Comparison of ENCODE assay signal across 18 mouse cellular contexts in the genomic region with DNA sequence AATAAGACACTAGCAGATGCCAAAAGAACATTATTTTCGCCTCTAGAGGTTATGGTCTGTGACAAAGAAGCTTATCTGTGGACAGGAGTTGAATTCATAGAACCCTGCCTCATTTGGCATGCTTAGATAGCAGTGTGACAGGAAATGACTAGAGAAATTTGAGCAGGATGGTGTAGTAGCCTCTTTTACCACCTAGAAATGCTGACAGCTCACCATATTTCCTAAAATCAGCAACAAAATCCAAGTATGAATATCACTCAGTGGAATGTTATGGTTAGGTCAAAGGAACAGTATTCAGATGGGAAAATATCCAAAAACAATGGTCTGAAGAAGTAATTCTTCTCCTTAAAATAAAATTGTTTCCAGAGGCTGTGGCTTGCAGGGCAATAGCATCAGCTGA.
DNase-seq lines count a peak whose midpoint lies in the region; TF ChIP-seq lines count a peak whose summit lies in the region.
"Had no signal": no experiment of that assay in that cellular context is flagged by ENCODE, and none has a peak within 500 bp of the region (broad histone marks: within the 10 kb centered on the region; RNA-seq: fewer than 3 reads in every experiment).

No protein-coding gene starts in this region.

- H3K79me2 ChIP-seq in C2C12 (ENCODE audit: control insufficient read depth, insufficient read depth): no peaks in the 10 kb centered on the region

- H3K27me3 ChIP-seq in C2C12 (ENCODE audit: control insufficient read depth, insufficient read depth, insufficient read length): no peaks in the 10 kb centered on the region
- H3K27me3 ChIP-seq: embryonic facial prominence, embryonic 15.5 days; forebrain, embryonic 12.5 days; heart, embryonic 13.5 days; hindbrain, embryonic 15.5 days had no signal

- no peaks in the 10 kb centered on the region for H3K79me3 ChIP-seq in C2C12 (ENCODE audit: low read depth)

- H3K4me3 ChIP-seq in C2C12 (ENCODE audit: insufficient read depth, poor library complexity, severe bottlenecking): no peak overlapping the region
- H3K4me3 ChIP-seq: embryonic facial prominence, embryonic 15.5 days; forebrain, embryonic 12.5 days; heart, embryonic 13.5 days; hindbrain, embryonic 15.5 days had no signal

- DNase-seq in 3134 (ENCODE audit: extremely low read depth, insufficient read length, low spot score): peak; percentile 69
- DNase-seq in adipocyte (ENCODE audit: low spot score): peak; percentile 10
- DNase-seq in skeletal muscle tissue, adult 2 months (ENCODE audit: low read depth, low spot score): peak; percentile 7
- no peak for DNase-seq in lung, postnatal 10 days
- no peak for DNase-seq in layer of hippocampus, adult 11-12 months (ENCODE audit: low spot score)
- no peak for DNase-seq in kidney, adult 11 months
- DNase-seq: adrenal gland, postnatal 10 days; B cell, adult 2 months; cerebellum, adult 18-20 months; cerebellum, adult 9-11 months; embryo, embryonic 11 days; gastrocnemius, postnatal 10 days; heart, postnatal 36 days had no signal

- TF ChIP-seq CTCF in C2C12 (IDR thresholded peaks at IDR 0.05; ENCODE audit: control insufficient read depth, insufficient read depth, insufficient read length): no peak

- no peak overlapping the region for H3ac ChIP-seq in C2C12 (ENCODE audit: control insufficient read depth, insufficient read length, low read depth)

- no peaks in the 10 kb centered on the region for H3K36me3 ChIP-seq in C2C12 (ENCODE audit: control insufficient read depth, insufficient read depth)
- H3K36me3 ChIP-seq: embryonic facial prominence, embryonic 15.5 days; forebrain, embryonic 12.5 days; heart, embryonic 13.5 days; hindbrain, embryonic 15.5 days had no signal

TF ChIP-seq in C2C12, 6 proteins besides CTCF, POLR2A, EP300 and RAD21:
- TF ChIP-seq CEBPB (IDR thresholded peaks at IDR 0.05; ENCODE audit: low read depth) (no peak), MYOD1 (IDR thresholded peaks at IDR 0.05; ENCODE audit: control insufficient read depth, insufficient read length, low read depth) (no peak), MAX (IDR thresholded peaks at IDR 0.05) (peak; percentile 57), MYOG (IDR thresholded peaks at IDR 0.05; ENCODE audit: control insufficient read depth, extremely low read depth, insufficient read length) (no peak), FOSL1 (IDR thresholded peaks at IDR 0.05; ENCODE audit: insufficient read depth, low read length, poor library complexity, severe bottlenecking) (peak; percentile 1), USF1 (IDR thresholded peaks at IDR 0.05; ENCODE audit: low read depth) (peak; percentile 42)

Comparison
In these comparisons a context has a peak if more than half of its experiments do, and no peak if none do; other contexts are left out.
1. DNase-seq: peak in 3134 (single experiment), adipocyte (single experiment) and skeletal muscle tissue, adult 2 months (single experiment); none in lung, postnatal 10 days (single experiment), layer of hippocampus, adult 11-12 months (single experiment) and kidney, adult 11 months (single experiment).